Mouse (Mus musculus): ENCODE results near the gene Rras2.

DNA sequence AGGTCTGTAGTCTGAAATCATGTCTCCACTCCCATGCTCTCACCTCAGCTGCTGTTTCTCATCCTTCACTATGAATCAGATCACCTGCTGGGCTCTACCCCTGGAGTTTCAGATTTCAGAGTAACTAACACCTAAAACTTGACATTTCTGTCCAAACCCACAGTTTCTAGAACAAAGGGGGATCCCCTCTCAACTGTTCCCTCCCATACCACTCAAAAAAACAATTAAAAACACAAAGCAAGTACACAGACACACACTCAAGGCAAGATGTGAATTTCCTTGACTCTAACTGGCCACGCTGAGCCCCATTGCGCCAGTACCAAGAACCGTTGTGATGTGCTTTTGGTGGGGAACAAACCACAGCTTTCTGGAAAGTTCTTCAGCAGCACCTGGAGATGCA is 21.8 kb upstream of the Rras2 start:
- TF ChIP-seq POLR2A (IDR thresholded peaks at IDR 0.05; ENCODE audit: control insufficient read depth, extremely low read depth, insufficient read depth, low read length, poor library complexity) (no peak), CTCF (IDR thresholded peaks at IDR 0.05; ENCODE audit: borderline replicate concordance, control insufficient read depth, extremely low read depth, insufficient read depth, low read length, poor library complexity) (no peak)
